Mouse (Mus musculus) heart, adult 2 months (tissue): ENCODE data around the gene Ago3. TPM values are rescaled to one million over a fixed set of nuclear protein-coding genes. Genes with fewer than 3 reads are reported as not detected.

Source experiments
- DNase-seq, 2 experiments: peaks; one replicate each; pipeline ENCODE4 v3.0.0; 2021
- H3K27ac ChIP-seq: fragments of 200-600 bp; 2 replicates; pipeline ENCODE4 v1.8.1; 2022
- H3K27me3 ChIP-seq: fragments of 200-500 bp; 2 replicates; pipeline ENCODE4 v1.6.1; 2012; ENCODE audit warnings: mild to moderate bottlenecking, low read length, inconsistent platforms, mixed read lengths; ENCODE audit not compliant: control insufficient read depth, insufficient read depth
- H3K36me3 ChIP-seq: fragments of 200-500 bp; 2 replicates; pipeline ENCODE4 v1.6.1; 2012; ENCODE audit warnings: low read length, inconsistent platforms; ENCODE audit not compliant: control insufficient read depth, insufficient read depth
- H3K4me1 ChIP-seq: fragments of 200-500 bp; 2 replicates; pipeline ENCODE4 v1.6.1; 2011; ENCODE audit warnings: low read length; ENCODE audit not compliant: control insufficient read depth, insufficient read depth
- H3K4me3 ChIP-seq: fragments of 200-600 bp; 2 replicates; pipeline ENCODE4 v1.8.1; 2022
- H3K79me2 ChIP-seq: fragments of 200-500 bp; replicated peaks from 2 replicates; pipeline ENCODE4 v1.6.1; 2012; ENCODE audit warnings: mild to moderate bottlenecking, inconsistent platforms, low read length, moderate library complexity, mixed read lengths; ENCODE audit not compliant: control insufficient read depth, insufficient read depth
- H3K9ac ChIP-seq: fragments of 200-500 bp; 2 replicates; pipeline ENCODE4 v1.6.1; 2012; ENCODE audit warnings: low read depth, mild to moderate bottlenecking, control low read depth, inconsistent platforms, low read length, mixed read lengths
- CTCF ChIP-seq: fragments of 200-600 bp; IDR thresholded peaks from 2 replicates; pipeline ENCODE4 v1.8.1; 2022; ENCODE audit warnings: antibody characterized with exemption, mild to moderate bottlenecking, moderate library complexity
- EP300 ChIP-seq: fragments of 200-500 bp; IDR thresholded peaks from 2 replicates; pipeline ENCODE4 v1.6.1; 2011; ENCODE audit warnings: low read depth, low read length, control low read depth; ENCODE audit not compliant: insufficient read depth
- POLR2A ChIP-seq: fragments of 200-500 bp; IDR thresholded peaks from 2 replicates; pipeline ENCODE4 v1.6.1; 2011; ENCODE audit warnings: mild to moderate bottlenecking, low read depth, low read length, control low read depth; ENCODE audit not compliant: insufficient read depth
- WGBS: fragments of 180-500 bp; shearing (Covaris S2); methylation state at CpG from one replicate; pipeline ENCODE4 v1.1.7; 2018; 5-methylcytosine and 5-hydroxymethylcytosine counted together
- intact Hi-C: fragments of 180-260 bp; cut with DNase I; formaldehyde crosslinking; loops from one replicate; pipeline ENCODE4 v1.15.1; 2025
- polyA plus RNA-seq: library from polyadenylated mRNA; depleted of rRNA; stranded (reverse); fragments of >200 nt; gene quantifications from 2 replicates; pipeline ENCODE4 v1.2.3, GENCODE M21; 2012
- total RNA-seq, 2 experiments: library from RNA; stranded (reverse); gene quantifications; 2 replicates each; pipeline ENCODE4 v1.2.3; 2021

Ago3 gene
- total and polyA plus RNA-seq, 3 experiments: 6.4 to 12.6 (median 11.0) TPM

DNA sequence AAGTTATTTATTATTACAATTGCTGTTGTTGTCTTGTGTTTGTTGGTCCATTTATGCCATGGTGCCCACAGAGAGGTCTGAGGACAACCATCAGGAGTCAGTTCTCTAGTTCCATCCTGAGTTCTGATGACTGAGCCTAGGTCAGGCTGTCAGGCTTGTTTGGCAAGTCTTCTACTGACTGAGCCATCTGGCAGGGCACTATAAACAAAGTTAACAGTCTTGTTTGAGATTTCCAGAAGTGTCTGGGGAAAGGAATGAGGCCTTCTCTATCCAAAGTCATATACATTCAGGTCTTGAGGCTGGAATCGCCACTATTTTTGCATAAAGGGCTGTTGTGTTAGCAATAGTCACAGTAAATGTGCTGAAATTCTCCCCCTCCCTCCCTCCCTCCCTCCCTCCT lies 97.6 kb downstream of the Ago3 start:
- no peak for DNase-seq
- Histone ChIP-seq H3K36me3 (no peaks in the 10 kb centered on the region), H3K79me2 (no peaks in the 10 kb centered on the region), H3K4me1 (no peaks in the 10 kb centered on the region; the same call in 1 of the 2 replicates), H3K9ac (no peak overlapping the region), H3K27me3 (no peaks in the 10 kb centered on the region), H3K4me3 (no peak overlapping the region), H3K27ac (no peak overlapping the region)
- no peak for TF ChIP-seq EP300
- TF ChIP-seq CTCF: no peak
- no peak for TF ChIP-seq POLR2A
- 61% methylated on average over 1 of the region's 1 CpGs for whole genome bisulfite sequencing
- intact Hi-C loops: no loop called here

GRCm38 (mm10) chr4:126330295-126330694 lies 99.1 kb downstream of the Ago3 start:
- intact Hi-C loops: no loop called here
- no peak overlapping the region for H3K9ac ChIP-seq
- WGBS: 93% methylated on average over 4 of the region's 4 CpGs

GRCm38 (mm10) chr4:126326036-126326435 lies 103.3 kb downstream of the Ago3 start:
- intact Hi-C loops: no loop called here
- H3K79me2 ChIP-seq: no peaks in the 10 kb centered on the region; the same call in 1 of the 2 replicates
- no peaks in the 10 kb centered on the region for H3K36me3 ChIP-seq
- WGBS: 39% methylated on average over 6 of the region's 6 CpGs
- no peak for DNase-seq
- H3K9ac ChIP-seq: no peak overlapping the region
- no peak for TF ChIP-seq EP300
- TF ChIP-seq POLR2A: no peak
- TF ChIP-seq CTCF: no peak
- H3K27me3 ChIP-seq: no peaks in the 10 kb centered on the region
- H3K4me3 ChIP-seq: no peak overlapping the region
- H3K4me1 ChIP-seq: no peaks in the 10 kb centered on the region
- no peak overlapping the region for H3K27ac ChIP-seq

More at GRCm38 (mm10) chr4:126330295-126330694, 99.1 kb downstream of the Ago3 start:
- no peak for TF ChIP-seq CTCF
- no peak for TF ChIP-seq POLR2A
- no peak for TF ChIP-seq EP300
- H3K36me3 ChIP-seq: no peaks in the 10 kb centered on the region
- no peak for DNase-seq
- no peaks in the 10 kb centered on the region for H3K27me3 ChIP-seq
- H3K79me2 ChIP-seq: no peaks in the 10 kb centered on the region
- no peak overlapping the region for H3K27ac ChIP-seq
- H3K4me3 ChIP-seq: no peak overlapping the region
- H3K4me1 ChIP-seq: no peaks in the 10 kb centered on the region

GRCm38 (mm10) chr4:126325281-126325861 lies 104.0 kb downstream of the Ago3 start, which contains the start of gene Tekt2:
Gene Tekt2, minus strand, starts transcription at chr4:126325688.
- DNase-seq: no peak
- Histone ChIP-seq H3K36me3 (no peaks in the 10 kb centered on the region), H3K27ac (no peak within 1 kb of the TSS), H3K79me2 (no peaks in the 10 kb centered on the region; the same call in 1 of the 2 replicates), H3K4me3 (no peak within 1 kb of the TSS), H3K9ac (no peak within 1 kb of the TSS), H3K27me3 (no peaks in the 10 kb centered on the region), H3K4me1 (no peaks in the 10 kb centered on the region)
- intact Hi-C loops: no loop called here
- whole genome bisulfite sequencing: 28% methylated on average over 23 of the region's 23 CpGs
- TF ChIP-seq CTCF: no peak
- no peak for TF ChIP-seq EP300
- no peak for TF ChIP-seq POLR2A

GRCm38 (mm10) chr4:126324861-126325260 lies 104.5 kb downstream of the Ago3 start:
- TF ChIP-seq CTCF (no peak), POLR2A (no peak), EP300 (no peak)
- H3K9ac ChIP-seq: no peak overlapping the region
- no peaks in the 10 kb centered on the region for H3K36me3 ChIP-seq
- H3K27ac ChIP-seq: no peak overlapping the region
- no peaks in the 10 kb centered on the region; the same call in 1 of the 2 replicates for H3K79me2 ChIP-seq
- H3K4me1 ChIP-seq: no peaks in the 10 kb centered on the region
- WGBS: 61% methylated on average over 13 of the region's 13 CpGs
- no peak for DNase-seq
- intact Hi-C loops: loop anchor here (5.0 kb wide), 1 partner anchor 102 kb away; the partner anchor contains the start of gene Ago3
- H3K4me3 ChIP-seq: no peak overlapping the region
- no peaks in the 10 kb centered on the region for H3K27me3 ChIP-seq

DNA sequence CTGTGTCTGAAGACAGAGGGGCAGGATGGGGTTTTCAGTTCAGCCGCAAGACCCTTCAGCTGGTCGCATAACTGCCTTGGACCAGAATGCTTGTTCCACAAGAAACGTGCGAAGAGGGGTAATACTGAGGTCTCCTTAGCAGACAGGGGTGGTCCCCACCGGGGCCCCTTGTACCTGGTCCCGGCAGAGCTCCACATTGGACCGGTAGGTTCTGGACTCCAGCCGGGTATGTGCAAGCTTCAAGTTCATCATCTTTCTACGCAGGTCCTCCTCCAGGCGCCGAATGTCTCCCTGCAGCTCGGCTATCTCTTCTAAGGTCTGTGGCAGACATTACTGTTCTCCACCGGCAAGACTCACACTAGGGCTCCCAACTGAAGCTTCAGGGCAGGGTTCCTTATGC lies 106.7 kb downstream of the Ago3 start:
- no peaks in the 10 kb centered on the region for H3K4me1 ChIP-seq
- no peaks in the 10 kb centered on the region; the same call in 1 of the 2 replicates for H3K79me2 ChIP-seq
- 92% methylated on average over 13 of the region's 13 CpGs for WGBS
- no peak overlapping the region for H3K4me3 ChIP-seq
- TF ChIP-seq EP300 (no peak), CTCF (no peak), POLR2A (no peak)
- intact Hi-C loops: loop anchor here (5.0 kb wide), 1 partner anchor 105 kb away; the partner anchor contains the start of gene Ago3
- no peak overlapping the region for H3K9ac ChIP-seq
- no peak overlapping the region for H3K27ac ChIP-seq
- no peaks in the 10 kb centered on the region for H3K36me3 ChIP-seq
- no peaks in the 10 kb centered on the region for H3K27me3 ChIP-seq
- DNase-seq: no peak
